In the genomic region with DNA sequence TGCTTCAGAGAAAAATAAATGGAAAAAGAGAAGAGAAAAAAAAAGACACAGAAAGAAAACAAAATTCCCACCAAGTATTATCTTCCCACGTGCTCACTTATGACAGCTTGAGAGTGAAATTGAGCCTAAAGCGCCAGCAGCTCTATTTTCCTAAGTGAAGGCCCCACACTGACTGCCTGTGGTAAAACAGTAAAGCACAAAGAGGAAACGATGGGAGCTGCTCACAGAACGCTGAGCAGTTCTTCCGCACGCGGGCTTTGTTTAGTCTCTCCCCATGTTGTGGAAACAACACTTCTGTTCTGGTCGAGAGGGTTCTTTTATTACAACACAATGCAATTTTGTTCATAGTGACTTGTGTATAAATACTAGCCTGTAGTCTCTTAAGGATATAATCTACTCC, we compare ENCODE assay signal across 21 mouse cellular contexts.
A peak's percentile ranks its signal among the peaks of the same experiment; 100 is the strongest.
DNase-seq lines count a peak whose midpoint lies in the region; ATAC-seq and TF ChIP-seq lines count a peak whose summit lies in the region.
"Had no signal": no experiment of that assay in that cellular context is flagged by ENCODE, and none has a peak within 500 bp of the region (broad histone marks: within the 10 kb centered on the region; RNA-seq: fewer than 3 reads in every experiment).

No protein-coding gene starts in this region.

- no peaks in the 10 kb centered on the region for H3K9me3 ChIP-seq in hindbrain, embryonic 13.5 days
- H3K9me3 ChIP-seq in hindbrain, embryonic 12.5 days (replicated peaks), result no peaks in the 10 kb centered on the region
- H3K9me3 ChIP-seq in midbrain, postnatal 0 days (ENCODE audit: low read length), result no peaks in the 10 kb centered on the region
- H3K9me3 ChIP-seq in midbrain, embryonic 16.5 days (replicated peaks; ENCODE audit: control insufficient read depth, low read length, poor library complexity, severe bottlenecking), result no peaks in the 10 kb centered on the region
- H3K9me3 ChIP-seq in forebrain, postnatal 0 days (ENCODE audit: low read length), result no peaks in the 10 kb centered on the region
- H3K9me3 ChIP-seq: heart, embryonic 15.5 days; megakaryocyte, embryonic 14.5 days; stomach, embryonic 15.5 days had no signal

- WGBS in hindbrain, embryonic 13.5 days, result 20% methylated on average over 8 of the region's 8 CpGs
- WGBS in hindbrain, embryonic 12.5 days, result 33% methylated on average over 8 of the region's 8 CpGs
- WGBS in midbrain, postnatal 0 days, result 21% methylated on average over 8 of the region's 8 CpGs
- 19% methylated on average over 8 of the region's 8 CpGs for WGBS in midbrain, embryonic 16.5 days
- 9% methylated on average over 8 of the region's 8 CpGs for WGBS in forebrain, postnatal 0 days

- H3K27me3 ChIP-seq in hindbrain, embryonic 13.5 days, result no peaks in the 10 kb centered on the region
- H3K27me3 ChIP-seq in hindbrain, embryonic 12.5 days, result no peaks in the 10 kb centered on the region
- no peaks in the 10 kb centered on the region for H3K27me3 ChIP-seq in midbrain, postnatal 0 days (ENCODE audit: insufficient read depth, low read length)
- no peaks in the 10 kb centered on the region for H3K27me3 ChIP-seq in midbrain, embryonic 16.5 days (ENCODE audit: control insufficient read depth, insufficient read depth, low read depth, low read length)
- no peaks in the 10 kb centered on the region for H3K27me3 ChIP-seq in forebrain, postnatal 0 days (ENCODE audit: insufficient read depth, low read length)
- H3K27me3 ChIP-seq: heart, embryonic 15.5 days; megakaryocyte, embryonic 14.5 days; stomach, embryonic 15.5 days had no signal

- ATAC-seq in hindbrain, embryonic 13.5 days (ENCODE audit: low FRiP score), result no peak
- ATAC-seq in hindbrain, embryonic 12.5 days (ENCODE audit: low FRiP score), result no peak
- ATAC-seq in midbrain, postnatal 0 days (ENCODE audit: low FRiP score), result no peak
- no peak for ATAC-seq in midbrain, embryonic 16.5 days
- peak; percentile 69 for ATAC-seq in forebrain, postnatal 0 days
- ATAC-seq in megakaryocyte progenitor cell, adult 5-6 weeks (replicated peaks; ENCODE audit: poor library complexity), result peak; percentile 31; the same call in 1 of the 2 replicates
- ATAC-seq: intestine, embryonic 16.5 days had no signal

- H3K4me2 ChIP-seq in hindbrain, embryonic 13.5 days, result no peak overlapping the region
- no peak overlapping the region for H3K4me2 ChIP-seq in hindbrain, embryonic 12.5 days (replicated peaks)
- no peak overlapping the region for H3K4me2 ChIP-seq in midbrain, postnatal 0 days (ENCODE audit: low read depth, low read length, poor library complexity, severe bottlenecking)
- H3K4me2 ChIP-seq in midbrain, embryonic 16.5 days (ENCODE audit: low read length), result no peak overlapping the region
- H3K4me2 ChIP-seq in forebrain, postnatal 0 days (ENCODE audit: low read depth), result no peak overlapping the region
- H3K4me2 ChIP-seq: heart, embryonic 15.5 days; stomach, embryonic 15.5 days had no signal

- H3K9ac ChIP-seq in hindbrain, embryonic 13.5 days, result no peak overlapping the region
- H3K9ac ChIP-seq in hindbrain, embryonic 12.5 days, result no peak overlapping the region
- H3K9ac ChIP-seq in midbrain, postnatal 0 days (replicated peaks; ENCODE audit: low read length, poor library complexity, severe bottlenecking), result no peak overlapping the region
- H3K9ac ChIP-seq in midbrain, embryonic 16.5 days (ENCODE audit: low read depth, low read length), result no peak overlapping the region
- no peak overlapping the region for H3K9ac ChIP-seq in forebrain, postnatal 0 days
- H3K9ac ChIP-seq: heart, embryonic 15.5 days; stomach, embryonic 15.5 days had no signal

- H3K36me3 ChIP-seq in hindbrain, embryonic 13.5 days, result no peaks in the 10 kb centered on the region
- no peaks in the 10 kb centered on the region for H3K36me3 ChIP-seq in hindbrain, embryonic 12.5 days
- no peaks in the 10 kb centered on the region for H3K36me3 ChIP-seq in midbrain, postnatal 0 days (ENCODE audit: insufficient read depth, low read length)
- no peaks in the 10 kb centered on the region for H3K36me3 ChIP-seq in midbrain, embryonic 16.5 days (ENCODE audit: control insufficient read depth, insufficient read depth, low read length)
- no peaks in the 10 kb centered on the region for H3K36me3 ChIP-seq in forebrain, postnatal 0 days (ENCODE audit: insufficient read depth)
- H3K36me3 ChIP-seq: heart, embryonic 15.5 days; stomach, embryonic 15.5 days had no signal

- no peak overlapping the region for H3K4me3 ChIP-seq in hindbrain, embryonic 13.5 days
- no peak overlapping the region for H3K4me3 ChIP-seq in hindbrain, embryonic 12.5 days
- H3K4me3 ChIP-seq in midbrain, postnatal 0 days (ENCODE audit: low read depth, low read length), result no peak overlapping the region
- H3K4me3 ChIP-seq in midbrain, embryonic 16.5 days (ENCODE audit: low read depth, low read length), result no peak overlapping the region
- H3K4me3 ChIP-seq in forebrain, postnatal 0 days (ENCODE audit: low read depth, low read length), result no peak overlapping the region
- H3K4me3 ChIP-seq: erythroblast, embryonic 14.5 days; heart, embryonic 15.5 days; left cerebral cortex, adult 2 months; megakaryocyte, embryonic 14.5 days; stomach, embryonic 15.5 days had no signal

- H3K27ac ChIP-seq in hindbrain, embryonic 13.5 days, result peak overlapping the region; percentile 37; the same call in 1 of the 2 replicates
- H3K27ac ChIP-seq in hindbrain, embryonic 12.5 days, result no peak overlapping the region
- H3K27ac ChIP-seq in midbrain, postnatal 0 days (ENCODE audit: low read depth, low read length), result no peak overlapping the region
- no peak overlapping the region for H3K27ac ChIP-seq in midbrain, embryonic 16.5 days (ENCODE audit: low read length)
- H3K27ac ChIP-seq in forebrain, postnatal 0 days (ENCODE audit: low read depth, low read length), result no peak overlapping the region
- H3K27ac ChIP-seq: heart, embryonic 15.5 days; left cerebral cortex, adult 2 months; stomach, embryonic 15.5 days had no signal

- no peak for TF ChIP-seq CTCF in midbrain, postnatal 0 days (IDR thresholded peaks at IDR 0.05)
- TF ChIP-seq CTCF in forebrain, postnatal 0 days (IDR thresholded peaks at IDR 0.05; ENCODE audit: low read depth), result no peak

- H3K4me1 ChIP-seq in hindbrain, embryonic 13.5 days (replicated peaks), result no peaks in the 10 kb centered on the region
- H3K4me1 ChIP-seq in hindbrain, embryonic 12.5 days, result no peaks in the 10 kb centered on the region
- no peaks in the 10 kb centered on the region for H3K4me1 ChIP-seq in midbrain, postnatal 0 days (ENCODE audit: insufficient read depth, low read length)
- H3K4me1 ChIP-seq in midbrain, embryonic 16.5 days (ENCODE audit: control insufficient read depth, insufficient read depth, low read length), result no peaks in the 10 kb centered on the region
- H3K4me1 ChIP-seq in forebrain, postnatal 0 days (ENCODE audit: insufficient read depth), result no peaks in the 10 kb centered on the region
- H3K4me1 ChIP-seq: heart, embryonic 15.5 days; megakaryocyte, embryonic 14.5 days; stomach, embryonic 15.5 days had no signal

- DNase-seq in midbrain, postnatal 0 days (ENCODE audit: low spot score), result peak; percentile 19
- peak; percentile 48 for DNase-seq in forebrain, postnatal 0 days
- no peak for DNase-seq in spleen, postnatal 10 days (ENCODE audit: low spot score in 2 of 2)
- DNase-seq: cerebellum, adult 2 months; gastrocnemius, postnatal 25 days; kidney, postnatal 4 days; layer of hippocampus, adult 9-11 months; left cerebral cortex, postnatal 4 days; liver; right cerebral cortex, postnatal 14 days; thymus, adult 2 months had no signal

Comparison
In these comparisons a context has a peak if more than half of its experiments do, and no peak if none do; other contexts are left out.
1. ATAC-seq: peak in forebrain, postnatal 0 days (single experiment) and megakaryocyte progenitor cell, adult 5-6 weeks (single experiment); none in hindbrain, embryonic 13.5 days (single experiment), hindbrain, embryonic 12.5 days (single experiment), midbrain, postnatal 0 days (single experiment) and midbrain, embryonic 16.5 days (single experiment).
2. DNase-seq: peak in midbrain, postnatal 0 days (single experiment) and forebrain, postnatal 0 days (single experiment); none in spleen, postnatal 10 days (0 of 2).